Mouse (Mus musculus) urinary bladder, adult 18-20 months (tissue): Measurements from ENCODE around the gene Ntrk1.

Source experiments
- DNase-seq, 2 experiments: peaks; one replicate each; pipeline ENCODE4 v3.0.0; 2022; ENCODE audit warnings: low spot score in 2 of 2, mixed read lengths in 2 of 2

Gene Ntrk1

DNA sequence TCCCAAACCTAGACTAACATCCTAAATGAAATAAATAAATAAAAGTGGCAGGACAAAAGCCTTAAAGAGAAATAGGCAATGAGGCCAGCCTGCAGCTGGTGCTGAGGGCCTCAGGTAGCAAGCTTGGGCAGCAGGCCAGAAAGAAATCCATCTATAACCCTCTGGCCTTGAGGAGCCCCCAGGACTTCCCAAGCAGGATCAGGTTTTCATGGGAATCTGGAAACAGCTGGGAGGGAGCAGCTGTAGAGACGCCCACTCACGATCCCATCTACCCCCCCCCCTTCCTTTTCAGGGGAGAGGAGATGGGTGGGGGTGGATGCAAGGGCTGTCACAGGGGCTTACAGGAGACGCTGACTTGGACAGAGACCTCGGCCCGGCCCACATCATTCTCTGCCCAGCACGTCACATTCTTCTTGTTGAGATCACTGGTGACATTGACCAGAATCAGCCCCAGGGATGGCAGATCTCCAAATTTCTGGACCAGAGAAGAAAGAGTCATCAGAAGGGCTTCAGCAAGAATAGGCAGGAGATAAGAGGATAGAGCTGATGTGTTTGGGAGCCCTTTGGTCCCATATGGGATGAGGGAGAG lies 9.2 kb downstream of the Ntrk1 start:
- DNase-seq: no peak

DNA sequence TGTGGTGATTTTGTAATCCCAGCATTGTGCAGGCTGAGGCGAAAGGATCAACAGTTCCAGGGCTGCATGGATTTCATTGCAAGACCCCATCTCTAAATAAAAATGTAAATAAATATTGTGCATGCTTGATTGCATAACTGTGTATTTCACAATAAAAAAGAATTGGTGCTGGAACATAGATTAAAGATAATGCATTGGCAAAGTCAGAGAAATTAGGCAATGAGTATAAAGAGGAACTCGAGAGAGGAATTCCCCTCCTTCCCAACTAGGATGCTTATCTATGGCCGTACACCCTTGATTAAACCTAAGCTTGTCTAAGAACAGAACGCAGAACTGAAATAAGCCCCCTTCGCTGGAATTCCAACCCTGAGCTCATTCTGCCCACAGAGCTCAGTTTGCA lies 9.8 kb downstream of the Ntrk1 start:
- no peak for DNase-seq

DNA sequence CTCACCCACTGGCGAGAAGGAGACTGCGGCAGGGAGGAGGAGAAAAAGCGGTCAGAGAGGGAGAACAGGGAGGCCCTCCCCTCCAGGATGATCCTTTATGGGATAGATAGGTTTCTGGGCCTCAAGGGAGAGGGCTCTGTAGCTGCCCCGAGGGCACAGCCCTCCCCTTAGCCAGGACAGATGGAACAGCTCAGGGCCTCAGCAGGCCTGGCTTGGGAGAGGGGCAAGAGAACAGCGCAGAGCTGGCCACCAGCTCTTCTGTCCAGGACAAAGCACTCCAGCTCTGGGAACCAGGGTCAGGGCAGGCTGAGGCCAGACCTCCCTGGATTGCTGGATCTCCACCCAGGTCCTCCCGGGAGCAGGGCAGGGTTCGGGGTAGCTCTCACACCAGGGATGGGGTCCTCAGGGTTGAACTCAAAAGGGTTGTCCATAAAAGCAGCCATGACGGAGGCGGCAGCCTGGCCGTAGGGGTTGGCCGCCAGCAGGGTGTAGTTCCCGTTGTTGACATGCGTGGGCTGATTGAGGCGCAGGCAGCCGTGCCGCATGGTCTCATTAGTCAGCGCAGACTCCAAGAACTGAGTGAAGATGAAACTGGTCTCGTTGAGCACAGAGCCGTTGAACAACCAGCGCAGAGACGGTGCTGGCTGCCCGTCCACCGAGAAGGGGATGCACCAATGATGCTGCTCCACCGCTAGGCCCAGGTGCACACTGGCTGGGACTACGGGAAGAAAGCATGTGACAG lies 11.5 kb downstream of the Ntrk1 start:
- no peak for DNase-seq

DNA sequence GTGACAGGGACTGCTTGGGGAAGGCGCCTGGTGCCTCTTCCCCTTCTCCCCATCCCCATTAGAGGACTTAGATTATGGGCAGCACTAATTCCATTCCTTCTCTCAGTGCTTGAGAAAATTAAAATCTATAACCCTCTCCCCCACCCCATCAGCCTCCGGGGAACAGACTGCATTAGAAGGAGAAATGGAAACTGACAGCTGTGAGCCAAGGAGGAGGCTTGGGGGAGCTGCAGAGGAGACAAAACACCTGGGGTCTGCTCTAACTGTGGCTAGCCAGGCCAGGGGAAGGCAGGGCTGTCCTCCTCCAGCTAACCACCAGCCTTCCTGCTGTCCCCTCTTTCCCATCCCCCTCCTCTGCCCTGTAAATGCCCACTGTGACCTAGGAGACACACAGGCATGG lies 15.9 kb downstream of the Ntrk1 start:
- DNase-seq: no peak

DNA sequence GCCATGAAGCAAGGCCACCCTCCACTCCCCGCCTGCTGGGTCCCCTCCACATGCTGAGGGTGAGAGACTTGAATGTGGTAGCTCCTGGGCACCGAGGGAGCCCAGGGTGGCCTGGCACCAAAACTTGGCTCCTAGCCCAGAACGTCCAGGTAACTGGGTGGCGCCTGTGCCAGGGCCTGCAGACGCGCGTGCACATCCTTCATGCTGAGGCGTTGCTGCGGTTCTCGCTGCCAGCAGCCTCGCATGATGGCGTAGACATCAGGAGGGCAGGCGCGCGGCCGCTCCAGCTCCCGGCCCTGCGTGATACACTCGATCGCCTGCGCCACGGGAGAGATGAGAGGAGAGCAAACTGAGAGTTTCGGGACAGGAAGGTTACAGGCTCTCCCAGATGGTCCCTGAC lies 16.7 kb downstream of the Ntrk1 start:
- no peak for DNase-seq

DNA sequence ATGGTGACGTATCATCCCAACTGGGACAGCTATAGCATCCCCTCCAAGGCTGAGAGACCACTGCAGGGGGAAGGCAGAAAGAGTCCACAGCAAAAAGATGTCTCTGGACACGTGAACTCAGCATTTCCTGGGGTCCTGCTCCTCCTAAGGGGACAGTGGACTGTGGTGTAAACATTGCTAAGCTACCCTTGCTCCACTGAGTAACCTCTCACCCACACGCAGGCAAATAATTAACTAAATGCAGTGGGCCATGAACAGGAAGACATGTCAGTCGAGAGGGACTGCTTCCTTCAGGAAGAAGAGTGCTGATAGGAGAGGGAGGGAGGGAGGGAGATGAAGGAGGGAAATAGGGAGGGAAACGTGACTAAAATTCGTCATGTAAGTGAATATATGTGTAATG lies 23.9 kb downstream of the Ntrk1 start:
- DNase-seq: no peak

DNA sequence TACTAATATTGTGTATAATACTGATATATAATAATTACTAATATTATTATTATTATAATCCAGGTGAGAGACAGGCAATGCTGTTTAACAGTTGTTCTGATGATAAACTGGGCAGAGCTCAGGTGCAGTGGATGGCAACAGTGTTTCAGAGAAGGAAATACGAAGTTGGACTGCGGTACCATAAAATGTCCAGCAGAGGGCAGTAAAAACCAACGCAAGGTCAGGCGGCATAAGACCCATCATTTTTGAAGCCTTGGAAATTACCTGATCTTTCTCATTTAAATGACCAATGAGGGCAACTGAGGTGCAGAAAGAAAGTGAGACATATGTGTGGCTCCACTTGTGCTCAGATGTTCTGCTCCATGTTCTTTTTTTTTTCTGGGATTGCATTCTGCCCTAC lies 24.7 kb downstream of the Ntrk1 start:
- DNase-seq: no peak

DNA sequence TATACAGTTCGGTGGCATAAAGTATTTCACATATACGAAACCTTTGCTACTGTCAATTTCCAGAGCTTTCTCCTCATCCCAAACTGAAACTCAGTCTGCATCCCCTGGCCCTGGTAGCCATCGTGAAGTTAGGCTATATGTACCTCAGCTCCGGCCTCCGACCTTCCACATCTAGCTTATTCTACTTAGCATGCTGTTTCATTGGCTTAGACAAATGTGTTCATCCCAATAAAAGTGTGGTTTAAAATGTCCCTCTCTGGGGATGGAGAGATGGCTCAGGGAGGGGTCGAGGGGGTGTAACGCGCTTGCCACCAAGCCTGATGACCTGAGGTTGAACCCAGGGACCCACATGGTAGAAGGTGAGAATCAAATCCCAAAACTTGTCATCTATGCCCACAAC lies 25.5 kb downstream of the Ntrk1 start:
- no peak for DNase-seq

DNA sequence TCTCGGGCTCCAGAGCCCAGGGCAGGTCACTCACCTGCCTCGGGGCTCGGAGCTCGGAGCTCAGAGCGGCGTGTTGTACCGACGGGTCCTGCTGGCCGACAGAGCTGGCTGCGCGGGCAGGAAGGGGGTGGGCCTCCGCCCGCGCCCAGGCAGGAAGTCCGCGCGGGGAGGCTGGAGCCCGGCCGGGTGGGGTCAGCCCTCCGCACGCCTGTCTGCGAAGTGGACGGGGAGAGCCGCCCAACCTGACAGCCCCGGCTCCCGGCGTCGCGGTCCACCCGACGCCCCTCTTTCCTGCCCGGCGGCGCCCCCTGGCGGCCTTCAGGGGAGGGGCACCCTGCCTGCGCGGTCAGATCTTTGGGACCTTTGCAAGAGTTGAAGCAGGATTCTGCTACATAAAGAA lies 26.1 kb downstream of the Ntrk1 start:
- peak; percentile 71 for DNase-seq

DNA sequence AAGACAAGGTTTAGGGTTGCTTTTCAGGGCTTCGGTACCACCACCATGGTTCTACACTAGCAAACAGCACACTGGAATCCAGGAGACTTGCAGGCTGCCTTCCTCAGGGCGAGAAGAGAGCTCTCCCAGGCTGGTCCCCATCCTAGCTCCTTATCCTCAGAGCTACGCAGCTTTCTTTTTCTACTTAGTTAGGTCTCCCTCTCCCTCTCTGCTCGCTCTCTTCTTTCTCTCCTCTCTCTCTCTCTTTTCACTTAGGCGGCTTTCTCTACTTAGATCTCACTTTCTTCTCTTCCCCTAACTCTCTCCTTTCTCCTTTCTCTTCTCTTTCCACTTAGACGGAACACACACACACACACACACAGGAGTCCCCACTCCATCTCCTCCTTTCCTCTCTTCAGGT lies 26.5 kb downstream of the Ntrk1 start:
- DNase-seq: no peak

DNA sequence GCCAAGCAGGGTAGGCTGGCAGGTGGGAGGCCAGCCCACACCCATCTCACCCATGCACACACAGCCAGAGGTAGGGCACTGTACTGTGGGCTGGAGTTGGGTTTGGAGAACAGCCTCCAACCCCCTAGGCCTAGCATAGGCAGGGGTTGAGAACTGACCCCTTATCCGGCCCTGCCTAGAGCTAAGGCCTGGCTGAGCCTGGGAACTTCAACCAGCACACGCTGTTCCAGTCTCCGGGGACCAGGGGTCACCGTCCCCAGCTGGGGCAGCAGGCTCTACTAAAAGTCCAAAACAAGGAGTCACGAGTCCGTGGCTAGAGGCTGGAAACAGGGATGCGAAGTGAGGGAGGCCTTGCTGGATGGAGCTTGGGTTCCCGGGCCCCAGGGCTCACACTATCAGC lies 27.2 kb downstream of the Ntrk1 start:
- DNase-seq: no peak

DNA sequence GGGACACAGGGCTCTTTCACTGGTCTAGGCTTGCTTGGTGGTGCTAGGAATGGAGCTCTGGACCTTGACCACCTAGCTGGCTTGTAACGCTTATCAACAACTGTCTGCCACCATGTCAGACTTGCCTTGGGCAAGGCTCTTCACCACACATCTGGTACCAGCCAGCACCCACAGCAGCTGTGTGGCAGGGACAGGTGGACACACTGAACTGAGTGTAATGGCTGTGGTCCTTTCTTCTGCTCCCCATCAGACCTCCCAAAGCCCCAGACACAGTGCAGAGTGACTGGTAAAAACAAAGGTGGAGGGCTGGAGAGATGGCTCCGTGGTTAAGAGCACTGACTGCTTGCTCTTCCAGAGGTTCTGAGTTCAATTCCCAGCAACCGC lies 28.7 kb downstream of the Ntrk1 start:
- DNase-seq: no peak

DNA sequence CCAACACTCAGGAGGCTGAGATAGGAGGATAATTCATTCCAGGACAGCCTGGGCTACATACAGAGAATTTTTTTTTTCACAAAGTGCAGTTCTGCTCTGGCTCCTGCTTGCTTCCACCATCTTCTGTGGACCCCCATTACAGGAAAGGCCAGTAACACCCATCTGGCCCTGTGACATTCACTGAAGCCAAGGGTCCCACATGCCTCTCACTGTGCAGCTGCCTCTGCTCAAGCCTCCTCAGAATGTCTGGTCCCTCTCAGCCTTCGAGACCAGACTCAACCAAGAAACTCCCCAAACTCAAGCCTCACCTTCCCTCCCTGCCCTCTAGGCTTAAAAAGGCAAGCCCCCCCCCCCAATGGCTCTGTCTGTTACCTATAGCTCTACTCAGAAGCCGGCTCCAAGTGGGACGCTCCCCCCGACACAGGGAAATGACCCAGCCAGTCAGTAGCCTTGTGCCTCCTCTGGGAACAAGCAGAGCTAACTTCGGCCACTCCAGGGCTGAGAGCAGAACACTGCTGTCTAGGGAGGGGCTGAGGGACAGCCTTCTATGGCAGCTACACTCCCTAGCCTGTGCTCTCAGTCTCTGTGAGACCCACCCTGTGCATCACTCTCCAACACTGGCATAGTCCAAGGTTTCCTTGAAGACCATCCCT lies 29.2 kb downstream of the Ntrk1 start:
- no peak for DNase-seq

DNA sequence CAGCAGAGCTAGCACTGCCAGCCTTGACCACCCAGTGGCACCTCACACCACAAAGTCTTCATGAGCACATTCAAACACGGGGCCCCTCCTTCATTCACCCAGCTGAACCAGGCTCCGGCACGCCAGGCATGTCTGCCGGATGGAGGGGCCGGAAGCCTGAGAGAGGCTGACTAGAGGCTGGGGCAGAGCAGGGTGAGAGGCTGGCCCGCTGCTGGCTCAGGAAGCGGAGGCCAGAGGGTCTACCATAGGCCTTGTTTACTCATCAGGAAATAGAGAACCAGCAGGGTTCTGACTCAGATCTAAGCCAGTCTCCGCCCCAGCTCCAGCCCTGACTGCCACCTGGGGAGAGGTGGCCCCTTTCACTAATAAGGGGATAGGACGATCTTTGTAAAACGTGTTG lies 29.9 kb downstream of the Ntrk1 start:
- peak in 1 of 2 experiments; percentile 16 for DNase-seq

DNA sequence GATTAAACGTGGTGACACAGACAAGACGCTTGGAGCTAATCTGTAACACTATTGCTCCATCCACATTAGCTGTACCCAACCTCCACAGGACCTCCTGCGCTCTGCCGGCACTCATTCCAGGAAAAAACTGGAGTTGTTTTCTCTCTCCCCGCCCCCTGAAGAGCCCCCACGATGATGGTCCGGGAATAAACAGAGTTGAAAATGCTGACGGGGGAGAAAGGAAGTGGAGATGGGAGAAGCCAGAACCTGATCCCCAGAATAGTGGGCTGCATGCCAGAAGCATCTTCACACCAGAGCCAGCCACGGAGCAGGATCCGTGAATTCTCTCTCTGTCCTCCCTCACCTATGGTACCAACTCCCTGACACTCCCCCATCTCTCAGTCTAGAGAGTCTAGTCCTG lies 30.5 kb downstream of the Ntrk1 start:
- no peak for DNase-seq

DNA sequence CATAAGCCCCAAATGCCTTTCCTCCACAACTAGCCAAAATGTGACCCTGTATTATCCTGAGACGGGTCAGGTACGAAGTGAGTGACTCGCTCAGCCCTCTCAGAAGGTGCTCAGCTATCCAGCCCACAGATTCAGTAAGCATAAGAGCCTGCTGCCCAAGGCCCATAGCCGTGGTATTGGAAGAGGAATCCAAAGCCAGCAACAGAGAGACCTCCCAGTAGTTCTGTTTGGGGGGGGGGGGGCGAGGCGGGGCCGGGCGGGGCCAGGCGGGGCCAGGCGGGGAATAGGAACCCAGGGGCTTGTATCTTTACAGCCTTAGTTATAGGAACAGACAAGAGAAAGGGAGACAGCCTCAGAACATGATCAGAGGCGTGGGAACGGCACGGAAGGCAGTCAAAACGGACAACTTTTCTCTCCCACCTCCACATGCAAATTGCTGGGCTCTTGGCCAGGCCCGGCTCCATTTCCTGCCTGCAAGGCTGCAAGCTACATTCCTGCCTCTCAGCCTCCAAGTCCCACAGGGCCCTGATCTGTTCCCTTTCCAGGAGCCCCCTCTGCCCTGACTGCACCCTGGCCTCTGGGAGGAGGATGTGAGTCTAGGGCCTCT lies 31.2 kb downstream of the Ntrk1 start:
- peak; percentile 26 to 31 for DNase-seq

DNA sequence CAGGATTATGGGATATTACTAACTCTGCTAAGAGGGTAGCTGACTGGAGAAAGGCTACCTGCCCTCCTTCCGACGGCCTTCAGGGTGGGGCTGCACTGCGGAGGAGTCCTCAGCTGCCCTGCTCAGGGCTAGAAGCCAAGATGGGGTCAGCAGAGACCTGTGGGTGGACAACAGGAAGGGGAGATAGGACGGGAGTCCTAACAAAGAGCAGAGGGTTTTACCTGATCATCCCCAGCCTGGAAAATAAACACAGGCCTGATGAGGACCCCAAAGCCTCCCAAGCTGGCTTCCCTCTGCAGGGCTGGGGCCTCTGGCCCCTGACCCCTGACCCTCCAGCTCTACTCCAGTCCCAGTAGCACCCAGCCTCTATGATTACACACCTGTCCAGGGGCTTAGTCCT lies 31.8 kb downstream of the Ntrk1 start:
- DNase-seq: no peak

DNA sequence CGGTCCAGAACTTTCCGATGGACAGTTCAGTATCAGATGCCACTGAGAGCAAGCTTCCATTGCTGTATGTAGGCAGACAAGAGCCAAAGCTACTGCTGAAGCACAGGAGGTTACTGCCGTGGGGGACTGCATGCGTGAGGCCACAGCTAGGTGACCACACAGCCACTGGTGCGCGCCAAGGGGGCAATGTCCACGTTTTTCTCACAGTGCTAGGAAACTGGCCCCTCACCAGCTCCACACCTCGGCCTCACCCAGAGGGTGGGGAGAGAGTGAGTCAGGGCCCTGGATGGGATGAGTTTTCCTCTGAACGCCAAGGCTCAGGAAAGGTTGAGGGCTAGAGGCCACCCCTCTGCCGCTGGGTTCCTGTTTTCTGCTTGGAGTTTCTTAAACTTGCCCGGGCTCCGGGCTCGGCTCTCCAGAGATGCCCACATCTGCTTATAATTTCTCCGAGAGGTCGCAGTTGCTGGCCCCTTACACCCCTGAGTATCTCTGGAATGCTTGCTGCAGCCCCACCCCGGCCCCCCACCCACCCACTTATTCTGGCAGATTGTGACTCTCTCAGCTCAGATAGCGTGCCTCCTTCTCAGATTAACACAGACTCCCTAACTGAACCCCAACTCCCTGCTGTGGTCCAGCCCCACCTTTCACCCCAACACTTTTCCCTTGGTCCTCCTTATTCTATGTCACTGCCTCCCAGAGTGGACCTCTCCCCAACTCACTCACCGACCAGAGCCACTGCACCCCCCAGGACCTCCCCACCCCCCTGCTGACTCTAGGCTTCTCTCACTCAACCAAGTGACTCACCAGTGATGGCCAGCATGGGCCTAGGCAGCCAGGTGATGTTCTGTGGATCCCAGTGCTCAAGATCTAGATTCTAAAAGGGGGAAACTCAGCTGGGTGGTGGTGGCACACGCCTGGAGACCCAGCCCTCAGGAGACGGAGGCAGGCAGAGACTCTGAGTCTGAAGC lies 33.3 kb downstream of the Ntrk1 start:
- no peak for DNase-seq

DNA sequence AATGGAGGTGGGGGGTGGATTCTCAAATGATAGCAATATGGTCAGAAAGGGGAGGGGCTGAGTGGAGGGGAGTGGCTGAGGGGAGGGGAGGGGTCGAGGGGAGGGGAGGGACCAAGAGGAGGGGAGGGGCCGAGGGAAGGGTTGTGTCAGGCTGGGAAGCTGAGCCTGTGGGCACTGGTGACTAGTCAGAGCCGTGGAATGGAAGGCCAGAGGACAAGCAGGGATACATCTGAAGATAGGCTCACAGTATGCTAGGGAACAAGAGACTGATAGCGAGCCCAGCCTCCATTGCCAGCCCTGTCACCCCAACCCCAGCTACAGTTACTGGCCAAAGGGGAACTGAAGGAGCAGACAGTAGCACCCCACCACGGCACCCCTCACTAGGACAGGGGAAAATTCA lies 36.3 kb downstream of the Ntrk1 start:
- no peak for DNase-seq

DNA sequence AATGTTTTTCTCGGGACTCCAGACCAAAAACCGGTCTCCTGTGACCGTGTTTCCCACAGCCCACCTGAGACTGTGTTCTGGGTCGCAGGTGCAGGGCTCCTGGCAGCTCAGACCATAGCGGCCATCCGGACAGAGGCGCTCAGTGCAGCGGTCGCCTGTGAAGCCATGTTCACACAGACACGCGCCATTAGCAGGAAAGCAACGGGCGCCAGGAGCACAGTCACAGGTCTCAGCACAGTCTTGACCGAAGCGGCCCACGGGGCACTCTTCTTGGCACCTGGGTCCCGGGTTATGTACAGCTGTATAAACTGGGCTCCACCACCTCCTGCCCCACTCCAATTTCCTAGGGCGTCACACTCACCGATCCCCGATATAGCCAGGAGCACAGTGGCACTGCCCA lies 38.5 kb downstream of the Ntrk1 start:
- no peak for DNase-seq

DNA sequence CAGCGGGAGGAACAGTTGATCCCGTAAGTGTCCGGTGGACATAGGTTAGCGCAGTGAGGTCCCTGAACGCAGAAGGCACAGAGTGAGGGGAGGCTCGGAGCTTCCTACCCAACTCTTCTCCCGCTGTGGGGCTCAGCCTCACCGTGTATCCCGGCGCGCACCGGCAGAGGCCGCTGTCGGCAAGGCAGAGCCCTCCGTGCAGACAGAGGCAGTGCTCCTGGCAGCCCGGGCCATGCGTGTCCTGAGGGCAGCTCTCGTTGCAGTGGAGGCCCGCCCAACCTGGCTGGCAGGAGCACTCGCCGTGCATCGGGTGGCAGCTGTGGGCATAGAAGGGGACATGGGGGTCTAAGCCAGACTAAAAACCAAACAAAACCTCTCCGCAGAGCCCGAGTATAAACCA lies 39.0 kb downstream of the Ntrk1 start:
- peak; percentile 72 to 85 for DNase-seq

DNA sequence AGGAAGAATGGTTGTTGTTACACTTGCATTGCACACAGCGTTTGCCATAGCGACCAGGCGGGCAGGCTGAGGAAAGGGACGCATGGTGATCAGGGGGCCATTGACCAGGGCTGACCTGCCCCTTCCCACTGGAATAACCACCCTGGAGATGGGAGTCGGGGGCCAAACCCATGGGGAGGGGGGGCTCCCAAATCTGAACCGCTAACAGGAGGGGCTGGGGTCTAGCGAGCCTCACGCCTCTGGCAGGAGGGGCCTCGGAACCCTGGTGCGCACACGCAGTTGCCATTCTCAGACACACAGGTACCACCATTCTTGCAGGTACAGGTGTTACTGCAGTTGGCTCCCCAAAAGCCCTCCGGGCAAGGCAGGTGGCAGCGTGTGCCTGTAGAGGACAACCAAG lies 41.1 kb downstream of the Ntrk1 start:
- no peak for DNase-seq
